Mouse (Mus musculus) left cerebral cortex, adult 8-10 months (tissue): Measurements from ENCODE around the gene Vax1. TPM values are rescaled to one million over a fixed set of nuclear protein-coding genes. Genes with fewer than 3 reads are reported as not detected.
A peak's percentile ranks its signal among the peaks of the same experiment; 100 is the strongest.

ENCODE experiments used
- DNase-seq, 2 experiments: peaks; one replicate each; pipeline ENCODE4 v3.0.0; 2022; ENCODE audit warnings: low spot score in 2 of 2
- total RNA-seq, 4 experiments: library from RNA; stranded (reverse); gene quantifications; 2 replicates each; pipeline ENCODE4 v1.2.4; 2022

Gene Vax1
- total RNA-seq, 4 experiments from 2014 or later: 1.8 to 2.5 (median 1.9) TPM

DNA sequence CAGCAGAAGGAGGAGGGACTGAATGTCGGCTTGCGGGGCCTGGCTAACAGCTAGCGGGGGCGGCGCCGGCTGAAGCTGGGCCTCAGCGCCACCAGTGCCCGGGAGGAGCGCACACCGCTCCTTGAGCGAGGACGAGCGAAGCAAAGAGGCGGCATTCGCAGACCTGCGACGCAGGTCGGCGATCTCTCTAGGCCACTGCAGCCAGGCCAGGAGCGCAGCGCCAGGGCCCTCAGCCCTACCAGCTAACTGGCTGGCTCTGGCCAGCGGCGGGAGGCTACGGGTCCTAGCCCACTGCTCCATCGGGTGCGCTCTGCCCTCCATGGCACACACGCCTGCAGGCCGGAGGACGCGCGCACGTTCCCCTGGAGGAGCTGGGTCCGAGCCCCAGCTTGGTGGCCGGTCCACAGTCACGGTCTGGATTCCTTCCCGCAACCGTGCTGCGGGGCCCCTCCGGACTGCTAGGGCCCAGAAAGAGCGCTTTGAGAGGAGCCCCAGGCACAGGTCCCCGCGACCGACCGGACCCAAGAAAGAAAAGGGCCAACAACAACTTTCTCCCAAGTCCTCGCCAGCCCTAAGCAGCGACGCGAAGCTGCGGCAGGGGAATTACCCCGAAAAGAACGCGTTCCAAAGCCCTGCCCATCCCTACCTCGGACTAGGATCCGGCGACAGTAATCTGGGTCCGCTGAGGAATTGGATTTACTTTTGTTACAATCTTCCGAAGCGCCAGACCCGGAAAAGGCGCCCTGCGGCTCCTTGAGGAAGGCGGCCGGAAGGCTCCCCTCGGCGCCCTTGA is 517 bp downstream of the Vax1 start:
- DNase-seq: no peak

DNA sequence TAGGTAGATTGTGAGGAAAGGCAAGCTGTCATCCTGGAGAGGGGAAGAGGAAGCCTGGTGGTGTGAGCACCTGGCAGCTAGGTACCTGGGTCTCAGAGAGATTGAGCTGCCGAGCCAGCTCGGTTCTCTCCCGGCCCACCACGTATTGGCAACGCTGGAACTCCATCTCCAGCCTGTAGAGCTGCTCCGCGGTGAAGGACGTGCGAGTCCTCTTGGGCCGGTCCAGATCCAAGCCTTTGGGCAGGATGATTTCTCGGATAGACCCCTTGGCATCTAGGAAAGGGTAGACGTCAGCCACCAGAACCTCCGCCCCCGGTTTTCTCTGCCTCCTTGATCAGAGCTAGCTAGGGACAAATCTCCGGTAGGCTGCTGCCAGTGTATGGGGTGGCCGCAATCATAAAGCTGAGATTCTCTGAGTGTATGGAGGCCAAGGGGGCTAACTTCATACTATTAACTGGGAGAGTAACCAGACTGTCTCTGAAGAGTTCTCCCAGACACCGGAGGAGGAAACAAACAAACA is 1.4 kb downstream of the Vax1 start:
- DNase-seq: no peak

DNA sequence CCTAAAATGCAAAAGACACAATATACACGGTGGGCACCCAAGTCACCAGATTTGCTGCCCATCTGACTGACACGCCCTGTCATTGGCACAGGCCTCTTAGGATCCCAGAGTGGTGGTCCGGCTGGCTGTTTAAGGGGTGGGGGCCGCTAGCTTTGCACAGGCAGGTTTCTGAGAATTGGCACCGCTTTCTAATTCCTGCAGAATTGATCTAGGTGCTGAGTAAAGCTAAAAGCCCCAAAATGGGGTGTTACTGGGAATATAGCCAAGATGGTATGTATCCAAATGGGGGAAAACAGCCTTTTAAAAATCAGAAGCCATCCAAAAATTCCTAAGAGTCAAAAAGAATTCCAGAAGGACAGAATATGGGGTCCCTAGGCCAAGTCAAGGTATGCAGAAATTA is 2.0 kb downstream of the Vax1 start:
- no peak for DNase-seq

DNA sequence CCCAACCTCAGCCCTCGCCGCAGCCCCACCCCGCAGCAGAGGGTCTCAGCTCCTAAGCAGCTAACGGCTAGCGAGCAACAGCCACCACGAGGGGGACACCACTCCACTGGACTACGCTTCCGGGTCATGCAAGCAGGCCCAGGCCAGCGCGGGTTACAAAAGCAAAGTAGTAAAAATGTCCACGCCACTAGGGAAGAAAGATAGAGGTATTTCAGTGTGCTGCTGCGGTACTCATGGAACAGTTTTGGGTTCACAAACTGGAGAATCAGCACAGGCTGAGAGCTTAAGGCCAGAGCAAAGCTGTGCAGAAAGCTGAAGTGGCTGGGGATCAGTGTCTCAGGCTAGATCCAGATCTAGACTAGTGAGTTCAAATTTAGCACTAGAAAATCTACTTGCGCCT is 3.0 kb downstream of the Vax1 start:
- no peak for DNase-seq

DNA sequence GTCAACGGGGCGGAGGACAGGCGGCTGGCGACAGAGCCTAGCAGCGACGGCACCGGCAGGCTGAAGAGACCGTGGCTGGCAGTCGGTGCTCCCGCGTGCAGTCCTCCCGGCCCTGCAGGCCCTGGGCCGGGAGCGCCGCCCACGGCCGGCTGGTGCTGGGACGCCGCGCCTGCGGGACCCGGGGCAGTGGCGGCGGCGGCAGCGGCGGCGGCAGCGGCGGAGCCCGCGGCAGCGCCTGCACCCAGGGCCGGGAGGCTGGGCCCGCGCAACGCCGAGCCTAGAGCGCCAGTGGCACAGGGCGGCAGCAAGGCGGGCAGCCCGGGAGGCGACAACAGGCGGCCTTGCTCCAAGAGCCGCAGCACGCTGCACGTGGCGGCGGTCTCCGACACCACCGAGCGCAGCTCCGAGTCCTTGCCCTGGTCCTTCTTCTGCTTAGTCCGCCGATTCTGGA is 3.5 kb downstream of the Vax1 start:
- DNase-seq: no peak

DNA sequence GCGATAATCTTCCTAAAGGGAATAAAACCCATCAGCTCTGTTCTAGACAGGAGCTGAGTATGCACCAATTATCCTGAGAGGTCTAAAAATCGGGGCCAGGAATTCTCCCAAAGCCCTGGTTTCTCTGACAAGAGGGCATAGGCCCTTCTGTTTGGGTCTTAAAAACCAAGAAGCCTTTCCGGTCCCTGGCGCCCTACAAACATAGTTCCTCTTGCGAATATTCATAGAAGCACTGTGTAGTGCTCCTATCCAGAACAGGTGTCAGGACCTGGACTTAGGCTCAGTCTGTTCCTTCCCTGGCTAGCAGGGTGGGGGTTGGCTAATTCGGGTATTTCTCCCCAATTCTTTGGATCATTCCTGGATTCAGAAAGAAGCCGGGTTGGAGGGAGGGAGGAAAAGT is 4.3 kb downstream of the Vax1 start:
- no peak for DNase-seq

DNA sequence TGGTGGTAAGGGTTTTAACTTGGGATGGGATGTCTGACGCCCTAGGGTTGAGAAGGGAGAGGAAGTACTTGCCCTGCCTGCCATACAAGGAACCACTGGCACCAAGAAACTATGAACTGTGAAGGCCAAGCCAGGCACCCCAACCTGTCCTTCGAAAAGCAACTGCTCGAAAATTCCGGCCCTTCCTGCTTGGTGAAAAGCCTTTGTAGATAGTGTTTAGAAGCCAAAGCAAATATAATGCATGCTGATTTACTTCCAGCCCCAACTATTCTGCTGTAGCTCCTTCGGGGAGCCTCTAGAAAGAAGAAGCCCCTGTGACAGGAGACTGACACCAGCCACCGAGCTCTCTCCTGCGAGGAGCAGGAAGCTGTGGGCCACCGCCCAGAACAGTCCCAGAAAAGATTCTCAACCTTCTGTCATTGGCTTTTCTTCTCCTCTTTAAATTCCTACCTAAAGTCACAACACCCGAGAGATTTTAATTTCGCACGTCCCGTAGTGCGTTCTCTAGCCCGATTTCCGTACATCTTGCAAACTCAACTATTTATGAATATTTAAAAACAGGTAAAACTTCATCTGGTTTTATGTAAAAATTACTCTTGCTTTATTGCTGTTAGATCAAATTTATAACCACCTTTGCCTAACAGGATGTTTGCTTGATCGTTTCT is 4.8 kb downstream of the Vax1 start:
- DNase-seq: no peak

DNA sequence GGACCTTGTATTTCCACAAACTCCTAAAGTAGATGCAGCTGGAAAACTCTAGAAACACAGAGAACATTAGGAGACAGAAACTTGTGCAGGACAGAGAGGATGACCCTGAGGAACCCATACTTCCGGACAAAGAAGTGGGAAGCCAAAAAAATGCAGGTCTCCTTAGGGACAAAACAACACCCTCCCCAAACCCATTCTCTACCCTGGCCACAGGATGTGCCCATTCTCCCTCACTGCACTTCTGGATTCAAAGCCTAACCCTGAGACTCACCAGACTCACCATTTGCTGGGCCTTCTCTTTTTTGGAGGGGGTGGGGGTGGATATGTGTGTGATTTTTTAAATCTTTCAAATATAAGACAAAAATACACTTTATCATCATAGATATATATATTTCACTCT is 5.7 kb downstream of the Vax1 start:
- no peak for DNase-seq

DNA sequence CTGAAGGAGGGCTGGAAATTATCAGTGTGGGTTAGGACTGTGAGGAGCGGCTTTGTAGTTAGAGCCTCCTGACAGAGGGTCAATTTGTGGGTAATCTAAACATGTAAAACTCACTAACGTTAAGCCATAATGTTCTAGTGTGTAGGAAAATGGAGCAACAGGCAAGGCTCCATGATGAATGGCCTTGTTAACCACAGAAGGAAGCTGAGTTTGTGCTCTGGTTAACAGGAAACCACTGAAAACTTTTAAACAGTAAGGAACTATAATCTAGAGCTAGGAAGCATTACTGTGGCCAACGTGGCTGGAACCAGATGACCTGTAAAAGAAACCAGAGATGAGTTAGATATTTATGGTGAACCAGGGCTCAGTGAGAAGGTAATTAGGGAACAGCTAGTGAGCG is 13.2 kb downstream of the Vax1 start:
- DNase-seq: no peak

DNA sequence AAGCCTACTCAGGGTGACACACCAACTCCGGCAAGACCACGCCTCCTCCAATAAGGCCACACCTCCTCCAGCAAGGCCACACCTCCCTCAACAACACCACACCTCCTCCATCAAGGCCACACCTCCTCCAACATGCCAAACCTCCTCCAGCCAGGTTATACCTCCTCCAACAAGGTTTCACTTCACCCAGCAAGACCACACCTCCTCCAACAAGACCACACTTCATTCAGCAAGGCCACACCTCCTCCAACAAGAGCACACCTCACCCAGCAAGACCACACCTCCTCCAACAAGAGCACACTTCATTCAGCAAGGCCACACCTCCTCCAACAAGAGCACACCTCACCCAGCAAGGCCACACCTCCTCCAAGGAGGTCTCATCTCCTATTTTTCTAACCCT is 15.7 kb downstream of the Vax1 start:
- no peak for DNase-seq

DNA sequence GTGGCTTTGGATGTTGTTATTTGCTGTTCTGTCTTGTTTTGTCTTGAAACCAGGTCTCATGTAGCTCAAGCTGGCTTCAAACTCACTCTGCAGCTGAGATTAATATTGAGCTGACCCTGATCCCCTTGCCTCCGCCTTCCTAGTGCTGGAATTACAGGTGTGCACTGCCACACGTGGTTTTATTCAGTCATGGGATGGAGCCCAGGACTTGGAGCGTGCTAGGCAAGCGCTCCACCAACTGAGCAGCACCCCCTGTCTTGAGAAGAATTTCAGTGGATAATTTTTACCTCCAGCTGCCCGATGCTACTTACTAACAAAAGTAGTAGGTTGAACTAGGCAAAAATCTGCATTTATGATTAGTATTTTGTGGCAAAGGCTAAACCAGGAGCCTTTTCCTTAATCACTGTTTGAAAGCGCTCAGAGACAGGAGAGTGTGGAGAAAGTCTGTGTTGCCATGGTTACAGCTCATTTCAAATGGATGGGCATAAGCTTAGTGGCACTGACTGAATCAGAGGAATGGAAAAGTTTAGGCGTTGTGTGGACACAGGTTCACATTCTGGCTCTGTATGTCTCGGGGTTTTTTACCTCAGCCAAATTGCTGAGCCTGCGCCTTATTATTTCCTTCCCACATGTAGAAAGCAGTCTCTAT is 24.2 kb downstream of the Vax1 start:
- DNase-seq: peak in 1 of 2 experiments; percentile 19

DNA sequence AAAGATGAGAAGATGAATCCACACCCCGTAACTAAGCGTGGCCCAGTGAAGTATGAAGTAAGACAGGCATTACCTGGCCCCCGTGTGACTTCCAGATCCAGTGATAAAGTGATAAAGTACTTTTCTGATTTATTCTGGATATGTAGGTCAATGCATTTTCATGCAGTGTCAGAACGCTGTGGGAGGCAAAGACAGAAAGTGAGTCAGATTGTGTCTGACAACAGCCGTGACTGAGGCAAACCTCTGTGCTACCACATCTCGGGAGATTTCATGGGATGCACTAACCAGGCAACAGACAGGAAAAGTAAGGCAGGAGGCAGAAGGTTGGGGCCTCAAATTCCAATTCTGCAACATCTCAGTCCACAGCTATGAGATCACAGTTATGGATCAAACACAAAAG is 24.8 kb downstream of the Vax1 start:
- DNase-seq: peak in 1 of 2 experiments; percentile 30

DNA sequence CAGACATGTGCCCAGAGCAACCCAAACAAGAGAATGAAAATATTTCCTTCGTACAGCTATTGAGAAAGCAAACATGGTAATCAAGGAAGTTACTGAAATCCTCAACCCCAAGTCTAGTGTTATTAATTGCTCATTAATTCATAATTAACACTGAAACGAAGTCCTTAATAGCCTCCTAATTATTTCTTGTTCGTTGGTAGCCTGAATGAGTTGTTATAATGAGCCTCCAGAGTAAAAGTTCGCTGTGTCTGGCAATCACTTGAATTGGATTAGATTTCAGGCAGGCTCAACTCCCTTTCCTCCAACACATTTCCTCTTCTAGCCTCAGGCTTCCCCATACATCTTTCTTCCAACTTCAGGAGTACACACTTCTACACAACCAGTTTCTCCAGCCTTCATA is 27.6 kb downstream of the Vax1 start:
- DNase-seq: no peak

DNA sequence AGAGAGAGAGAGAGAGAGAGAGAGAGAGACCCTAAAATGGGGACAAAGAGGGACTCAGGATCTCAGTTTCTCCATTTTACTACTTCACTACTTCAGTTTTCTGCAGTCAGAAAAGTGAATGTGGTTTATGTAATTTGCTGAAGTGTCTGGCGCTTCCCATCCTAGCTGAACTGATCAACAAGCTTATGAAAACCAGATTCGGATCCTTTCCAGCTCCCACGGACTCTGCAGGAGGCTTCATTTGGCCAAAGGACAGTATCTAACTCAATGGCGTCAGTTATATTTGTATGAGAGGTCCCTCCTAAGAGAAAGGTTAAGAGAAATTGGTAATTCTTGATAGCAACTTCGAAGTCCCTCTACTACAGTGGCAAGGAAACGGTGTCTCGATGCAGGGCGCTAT is 34.5 kb downstream of the Vax1 start:
- no peak for DNase-seq

DNA sequence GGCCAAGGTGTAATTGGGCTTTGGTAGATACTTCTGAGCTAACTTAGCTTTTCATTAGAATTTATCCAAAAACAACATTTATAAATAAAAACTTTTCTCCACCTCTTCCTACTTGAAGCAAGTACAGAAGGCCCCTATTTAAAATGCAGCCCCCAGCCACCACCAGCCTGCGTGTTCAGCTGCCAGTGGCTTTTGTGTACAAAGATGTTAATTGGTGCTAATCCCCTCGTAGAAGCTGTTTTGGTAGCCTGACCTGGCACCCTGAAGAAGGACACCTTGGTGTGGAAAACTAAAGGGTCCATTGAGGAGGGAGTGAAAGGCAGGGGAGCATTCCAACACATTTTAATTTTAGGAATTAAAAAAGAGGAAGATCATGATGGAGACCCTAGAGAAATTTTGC is 34.9 kb downstream of the Vax1 start:
- DNase-seq: no peak

DNA sequence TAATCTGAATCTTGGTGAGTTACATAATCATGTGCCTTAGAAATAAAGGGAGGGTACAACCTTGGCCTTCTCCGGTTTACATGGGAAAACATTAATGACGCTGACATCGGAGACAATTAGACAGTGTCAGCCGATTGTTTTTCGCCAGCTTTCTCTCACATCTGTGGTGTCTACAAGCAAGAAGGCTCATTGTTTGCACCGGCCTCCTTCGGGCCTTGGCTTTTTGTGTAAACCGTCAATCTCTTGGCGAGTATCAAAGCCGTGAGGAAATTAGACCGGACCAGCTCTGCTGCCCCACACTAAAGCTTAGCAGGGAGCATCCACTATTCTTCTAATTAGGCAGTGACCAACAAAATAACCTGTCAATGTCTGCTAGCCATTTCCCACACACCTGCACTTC is 36.7 kb downstream of the Vax1 start:
- no peak for DNase-seq

DNA sequence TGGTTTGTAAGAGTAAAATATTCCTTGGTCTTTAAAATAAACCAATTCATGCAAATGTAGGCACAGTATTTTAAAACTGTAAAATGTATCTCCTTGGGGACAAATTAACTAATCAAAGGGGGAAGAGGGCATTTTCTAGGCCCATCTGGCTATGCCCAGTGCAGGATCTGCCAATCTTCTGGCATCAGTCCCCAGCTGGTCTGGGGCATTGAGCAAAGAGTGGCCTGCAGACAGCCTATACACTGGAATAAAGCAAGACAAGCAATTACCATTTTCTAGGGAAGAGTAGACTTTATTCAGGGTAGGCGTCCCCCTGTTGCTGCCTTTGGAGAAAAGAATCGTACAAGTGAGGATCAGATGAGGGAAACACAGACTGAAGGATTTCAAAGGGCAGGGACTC is 40.2 kb downstream of the Vax1 start:
- no peak for DNase-seq

DNA sequence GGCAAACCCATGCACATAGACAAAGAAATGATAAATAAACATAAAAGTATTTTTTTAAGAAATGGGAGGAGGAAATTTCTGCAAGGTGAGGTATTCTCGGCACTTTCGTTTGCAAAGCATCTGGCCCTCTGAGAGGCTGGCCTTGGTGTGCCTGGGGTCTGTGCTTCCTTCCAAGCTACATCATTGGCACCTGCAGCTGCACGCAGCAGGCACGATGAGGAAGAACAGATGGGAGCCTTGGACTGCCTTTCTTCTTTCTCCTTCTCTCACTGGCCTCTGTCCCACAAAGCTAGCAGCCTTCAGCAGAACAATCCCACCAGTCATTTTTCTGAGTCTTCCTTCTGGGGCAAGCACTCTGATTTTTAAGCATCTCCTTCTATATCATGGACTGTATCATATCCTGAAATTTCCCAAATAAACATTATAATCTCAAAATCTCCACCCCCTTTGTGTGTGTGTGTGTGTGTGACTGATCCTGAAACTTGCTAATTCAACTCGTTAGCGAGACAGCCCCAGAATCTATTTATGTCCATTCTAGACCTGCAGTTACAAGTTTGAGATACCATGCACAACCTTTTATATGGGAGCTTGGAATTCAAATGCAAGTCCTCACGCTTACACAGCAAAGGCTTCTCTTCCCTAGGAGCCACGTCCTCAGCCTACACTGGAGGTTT is 41.2 kb downstream of the Vax1 start:
- no peak for DNase-seq

DNA sequence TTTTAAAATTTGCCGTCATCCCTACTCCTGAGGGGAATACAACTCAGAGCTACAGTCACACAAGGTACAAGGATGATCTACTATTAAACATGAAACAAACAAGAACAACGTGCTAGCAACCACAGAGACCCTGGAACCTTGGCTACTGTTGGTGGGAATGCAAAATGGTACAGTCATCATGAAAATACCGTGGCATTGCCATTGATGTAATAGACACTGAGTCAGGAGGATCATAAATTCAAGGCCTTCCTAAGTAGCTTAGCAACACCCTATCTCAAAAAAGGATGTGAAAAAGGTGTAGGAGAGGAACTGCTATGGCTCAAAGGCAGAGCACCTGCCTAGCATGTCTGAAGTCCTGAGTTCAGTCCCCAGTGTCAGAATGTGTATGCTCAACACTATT is 42.4 kb downstream of the Vax1 start:
- no peak for DNase-seq
